Mouse (Mus musculus): ENCODE data around the gene Pdrg1.

Pdrg1 gene

DNA sequence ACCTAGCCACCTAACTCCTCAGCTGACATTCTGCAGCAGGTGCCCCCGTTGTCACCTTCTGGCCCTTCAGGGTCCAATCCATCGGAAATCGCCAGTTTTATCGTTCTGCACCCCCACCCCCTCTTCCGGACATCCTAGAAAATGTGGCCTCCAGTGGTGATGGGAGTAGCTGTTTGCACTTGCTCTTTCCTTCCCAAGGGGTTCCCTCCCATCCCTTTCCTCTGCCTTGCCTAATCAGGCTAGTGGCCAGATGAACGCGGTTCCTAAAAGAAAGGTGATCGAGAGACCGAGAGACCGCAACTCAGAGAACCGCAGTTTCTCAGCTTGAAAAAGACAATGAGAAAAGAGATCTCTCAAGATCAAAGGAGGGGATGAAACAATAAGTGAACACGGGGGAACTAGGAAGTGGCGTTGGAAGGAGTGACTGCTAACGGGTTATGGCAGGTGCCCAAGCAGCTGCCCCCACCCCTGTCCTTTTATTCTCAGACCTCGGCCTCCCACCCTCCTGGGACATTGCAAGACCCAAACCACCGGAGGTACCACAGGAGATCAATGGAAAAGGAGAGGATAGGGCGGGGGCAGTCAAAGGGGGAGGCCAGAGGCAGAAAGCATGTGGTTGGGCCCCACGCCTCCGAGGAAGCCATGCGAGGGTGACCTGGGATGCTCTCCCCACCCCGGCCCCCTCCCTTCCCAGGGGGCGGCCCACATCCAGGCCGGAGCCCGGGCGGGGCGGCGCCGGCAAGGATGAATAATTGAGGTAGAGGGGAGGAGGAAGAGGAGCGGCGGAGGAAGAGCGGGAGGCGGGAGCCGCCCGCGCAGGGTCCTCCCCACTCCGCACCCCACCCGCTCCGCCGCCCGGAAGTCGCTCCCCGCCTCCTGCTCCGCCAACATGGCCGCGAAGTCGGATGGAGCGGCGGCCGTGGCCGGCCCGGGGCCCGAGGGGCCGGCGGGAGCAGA is 16.2 kb upstream of the Pdrg1 start, which contains the start of gene Xkr7:
Gene Xkr7 (plus strand): TSS at position 727 of the 957 bp plus-strand sequence.
- DNase-seq: no peak

DNA sequence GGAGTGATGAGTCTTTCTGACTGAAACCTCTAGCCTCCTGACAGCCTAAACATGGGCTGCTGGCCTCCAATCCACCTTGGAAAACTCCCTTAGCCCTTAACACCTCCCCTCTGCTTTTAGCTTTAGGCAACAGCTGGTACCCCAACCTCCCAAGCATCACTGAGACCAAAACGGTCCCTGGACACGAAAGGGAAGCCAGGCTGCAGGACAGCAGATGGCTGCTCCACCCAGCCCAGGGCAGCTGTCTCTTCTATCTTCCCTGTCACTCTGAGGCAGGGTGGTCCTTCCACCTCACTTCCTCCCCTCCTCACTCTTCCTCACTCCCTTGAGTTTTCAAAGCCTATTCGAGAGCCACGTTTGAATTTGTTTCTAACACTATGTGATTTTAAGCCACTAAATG is 15.2 kb upstream of the Pdrg1 start:
- DNase-seq: no peak

DNA sequence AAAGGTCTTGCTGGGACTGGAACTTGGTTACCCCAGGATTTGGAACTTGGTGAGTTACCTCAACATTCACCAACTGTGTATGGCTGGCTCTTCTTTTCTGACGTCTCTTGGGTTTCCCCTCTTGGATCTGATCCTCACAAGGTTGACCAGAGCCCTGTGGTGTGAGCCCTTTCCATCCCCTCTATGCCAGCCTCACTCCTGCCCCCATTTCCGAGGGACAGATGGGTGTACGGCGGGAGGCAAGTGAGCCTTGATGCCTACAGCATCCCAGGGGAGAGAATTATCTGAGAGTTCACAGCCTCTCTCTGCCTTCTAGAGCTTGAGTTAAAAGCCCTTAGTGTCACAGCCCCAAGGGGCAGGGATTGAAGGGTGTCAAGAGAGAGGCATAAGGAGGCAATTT is 12.3 kb upstream of the Pdrg1 start:
- DNase-seq: no peak

DNA sequence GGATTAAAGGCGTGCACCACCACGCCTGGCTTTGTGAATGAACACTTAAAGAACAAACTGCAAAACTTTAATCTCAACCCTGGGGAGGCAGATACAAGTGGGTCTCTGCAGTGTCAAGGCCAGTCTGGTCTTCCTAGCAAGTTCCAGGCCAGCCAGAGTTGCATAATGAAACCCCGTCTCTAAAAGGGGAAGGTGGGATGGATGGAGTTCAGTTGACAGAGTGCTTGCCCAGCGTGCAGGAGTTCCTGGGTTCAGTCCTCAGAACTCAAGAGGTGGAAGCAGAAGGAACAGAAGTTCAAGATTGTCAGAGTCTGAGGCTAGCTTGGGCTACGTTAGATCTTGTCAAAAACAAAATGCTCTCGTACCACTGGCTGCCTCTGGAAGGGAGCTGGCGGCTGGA is 10.8 kb upstream of the Pdrg1 start:
- no peak for DNase-seq

DNA sequence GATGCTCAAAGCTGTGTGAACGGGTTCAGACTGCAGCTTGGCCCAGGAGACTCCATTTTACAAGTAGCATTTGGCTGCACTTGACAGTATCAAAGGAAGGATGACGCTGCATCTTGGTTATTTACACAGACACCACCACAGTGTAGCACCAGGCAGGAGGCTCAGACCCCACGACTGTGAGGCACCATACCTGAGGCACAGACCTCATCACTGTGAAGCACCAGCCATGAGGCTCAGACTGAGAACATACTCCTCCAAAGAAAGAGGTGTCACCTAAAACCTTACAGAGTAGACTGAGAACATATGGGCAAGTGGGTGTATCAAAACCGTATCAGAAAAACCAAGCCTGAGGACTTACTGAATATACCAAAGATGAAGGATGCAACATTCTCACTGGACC is 7.6 kb upstream of the Pdrg1 start:
- no peak for DNase-seq

DNA sequence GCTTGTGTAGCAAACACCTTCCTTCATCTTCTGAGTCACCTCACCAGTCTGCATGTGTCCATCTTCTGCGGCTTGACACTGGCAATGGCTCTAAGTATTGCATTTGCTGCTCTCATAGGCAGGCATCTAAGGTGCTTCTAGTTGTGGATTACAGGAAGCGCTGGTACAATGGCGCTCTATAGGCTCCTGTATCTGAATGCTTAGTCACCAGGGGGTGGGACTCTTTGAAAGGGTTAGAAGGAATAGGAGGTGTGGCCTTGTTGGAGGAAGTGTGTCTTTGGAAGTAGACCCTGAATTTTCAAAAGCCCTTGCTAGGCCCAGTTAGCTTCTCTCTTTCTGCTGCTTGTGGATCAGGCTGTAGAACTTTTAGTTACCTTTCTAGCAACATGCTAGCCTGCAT is 5.9 kb upstream of the Pdrg1 start:
- no peak for DNase-seq

DNA sequence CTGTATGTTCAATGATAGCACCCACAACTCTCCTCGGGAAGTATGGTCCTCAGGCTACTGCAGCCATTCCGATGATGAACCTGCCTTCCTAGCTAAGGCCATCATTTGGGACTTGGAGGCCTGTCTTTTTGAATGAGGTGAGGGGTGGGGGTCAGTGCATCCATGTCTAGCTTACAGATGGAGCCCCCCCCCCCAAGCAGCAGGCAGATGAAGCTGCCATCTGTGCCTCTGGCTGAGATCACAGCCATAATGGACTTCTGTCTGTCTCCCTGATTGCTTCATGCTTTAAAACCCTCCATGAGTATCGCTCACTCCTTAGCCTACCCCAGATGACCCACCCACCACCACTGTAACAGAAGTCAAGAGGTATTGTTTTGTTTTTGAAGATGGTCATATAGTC is 4.1 kb upstream of the Pdrg1 start:
- DNase-seq: no peak

DNA sequence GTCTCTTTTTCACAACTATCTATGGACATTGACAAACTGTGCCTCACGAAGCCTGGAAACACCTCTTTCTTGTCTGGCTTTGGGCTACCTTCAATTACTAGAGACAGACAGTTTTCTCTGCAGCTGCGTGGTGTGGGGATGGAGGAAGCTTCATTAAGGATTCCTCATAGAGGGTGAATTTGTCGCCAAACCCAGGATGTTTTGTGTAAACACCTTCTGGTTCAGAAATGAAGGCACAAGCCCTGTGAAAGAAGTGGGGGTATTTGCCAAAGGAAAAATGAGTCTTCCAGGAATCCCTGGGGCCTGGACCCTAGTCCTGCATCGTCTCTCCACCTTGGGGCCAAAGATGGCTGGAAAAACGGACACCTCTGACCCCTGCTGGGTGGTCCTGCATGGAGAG is 1.6 kb upstream of the Pdrg1 start:
- DNase-seq: no peak

DNA sequence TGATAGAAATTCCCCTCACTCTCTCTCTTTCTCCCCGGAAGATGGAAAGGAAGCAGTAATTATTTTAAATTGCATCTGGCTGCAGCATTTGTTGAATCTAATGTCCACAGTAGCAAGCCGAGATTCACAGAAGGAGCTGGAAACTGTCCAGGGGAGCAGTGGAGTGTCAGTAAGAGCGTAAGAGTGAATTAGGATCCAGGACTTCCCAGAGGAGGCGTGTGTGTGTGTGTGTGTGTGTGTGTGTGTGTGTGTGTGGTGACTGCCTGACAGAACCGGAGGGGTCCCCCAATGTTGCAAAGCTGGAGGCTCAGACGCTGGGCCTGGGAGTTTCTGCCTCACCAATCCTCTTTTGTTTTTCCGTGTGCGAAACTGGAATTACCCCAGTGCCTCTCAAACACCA is 577 bp upstream of the Pdrg1 start:
- DNase-seq: no peak

DNA sequence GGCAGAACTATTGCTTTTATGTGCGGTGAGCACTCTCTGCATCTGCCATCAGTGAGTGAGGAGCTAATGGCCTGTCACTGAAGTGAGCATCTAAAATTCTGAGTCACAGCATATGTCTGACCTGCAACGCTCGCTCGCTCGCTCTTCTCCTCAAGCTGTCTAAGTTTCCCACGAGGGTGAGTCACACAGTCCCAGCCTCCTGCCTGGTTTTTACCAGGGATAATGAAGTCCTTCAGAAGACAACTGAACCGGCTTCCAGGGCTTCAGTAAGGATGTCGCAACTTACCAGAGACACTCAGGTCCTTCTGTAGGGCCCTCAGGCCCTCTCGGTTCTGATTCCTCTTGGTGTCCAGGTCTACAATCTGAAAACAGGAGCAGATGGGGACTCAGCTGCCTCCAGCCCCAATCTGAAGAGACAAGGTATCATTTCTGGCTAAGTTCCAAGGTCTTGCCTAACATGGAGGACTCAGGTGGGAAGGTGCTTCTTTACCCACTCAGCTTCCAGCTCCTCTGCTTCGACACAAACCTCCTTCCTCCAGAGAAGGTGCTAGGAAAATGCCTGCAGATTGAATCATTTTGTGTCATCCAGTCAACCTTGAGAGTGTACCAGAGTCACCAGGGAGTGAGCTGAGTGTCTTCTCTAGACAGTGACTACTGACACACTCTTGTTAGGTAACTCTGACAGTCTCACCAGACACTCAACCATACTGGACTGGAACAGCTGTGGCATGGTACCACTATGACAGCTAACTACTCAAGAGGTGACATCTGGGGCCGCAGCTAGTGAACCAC is 1.3 kb downstream of the Pdrg1 start:
- DNase-seq: no peak

DNA sequence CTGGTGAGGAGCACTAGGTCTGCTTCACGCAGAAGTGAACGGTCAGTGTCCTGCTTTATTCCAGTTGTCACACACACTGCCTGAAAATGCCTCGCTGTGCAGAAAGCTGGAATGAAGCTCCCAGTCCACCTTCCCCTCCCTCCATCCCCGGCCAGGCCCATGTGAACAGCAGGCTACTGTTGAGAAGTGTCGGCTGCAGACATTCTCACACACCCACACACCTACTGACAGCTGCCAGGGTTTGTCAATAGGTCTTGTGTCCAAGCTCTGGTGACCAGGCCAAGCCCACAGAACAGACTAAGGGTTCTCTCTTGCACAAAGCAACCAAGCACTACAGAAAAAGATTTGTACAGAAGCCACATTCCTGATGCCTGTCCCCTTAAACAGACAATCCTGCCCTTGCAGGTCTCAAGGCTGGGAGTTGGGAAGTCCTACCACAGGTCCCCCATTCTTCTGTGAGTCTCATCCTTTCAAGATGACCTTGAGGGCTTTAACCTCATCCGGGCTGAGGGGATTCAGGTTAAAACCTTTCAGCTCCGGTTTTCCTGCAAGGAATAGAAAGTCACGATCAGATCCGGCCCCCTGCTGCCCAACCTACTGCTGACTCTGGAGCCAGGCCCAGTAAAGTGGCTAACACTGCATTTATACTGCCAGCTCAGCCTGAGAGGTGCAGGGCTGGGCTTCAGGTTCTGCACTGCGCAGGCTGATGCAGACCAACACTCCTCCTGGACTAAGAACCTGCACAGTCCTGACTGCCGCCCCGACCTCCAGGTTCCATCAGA is 5.8 kb downstream of the Pdrg1 start:
- no peak for DNase-seq

DNA sequence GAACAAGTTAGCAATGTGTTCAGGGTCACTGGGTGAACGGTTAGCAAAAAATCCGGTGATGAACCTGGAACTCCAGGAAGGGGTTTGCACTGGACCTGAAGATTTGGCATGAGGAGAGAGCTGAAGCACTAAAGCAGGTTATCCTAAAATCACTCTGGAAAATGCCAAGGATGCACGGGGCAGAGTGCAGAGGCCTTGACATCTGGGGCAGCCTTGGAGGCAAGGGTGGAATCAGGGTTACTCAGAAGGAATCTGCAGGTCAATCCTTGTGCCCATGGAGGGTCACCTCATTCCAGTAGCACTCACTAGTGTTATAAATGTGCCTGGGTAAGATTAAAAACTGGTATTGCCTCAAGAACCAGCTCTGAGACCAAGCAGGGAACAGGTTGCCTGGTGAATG is 9.2 kb downstream of the Pdrg1 start:
- DNase-seq: no peak

DNA sequence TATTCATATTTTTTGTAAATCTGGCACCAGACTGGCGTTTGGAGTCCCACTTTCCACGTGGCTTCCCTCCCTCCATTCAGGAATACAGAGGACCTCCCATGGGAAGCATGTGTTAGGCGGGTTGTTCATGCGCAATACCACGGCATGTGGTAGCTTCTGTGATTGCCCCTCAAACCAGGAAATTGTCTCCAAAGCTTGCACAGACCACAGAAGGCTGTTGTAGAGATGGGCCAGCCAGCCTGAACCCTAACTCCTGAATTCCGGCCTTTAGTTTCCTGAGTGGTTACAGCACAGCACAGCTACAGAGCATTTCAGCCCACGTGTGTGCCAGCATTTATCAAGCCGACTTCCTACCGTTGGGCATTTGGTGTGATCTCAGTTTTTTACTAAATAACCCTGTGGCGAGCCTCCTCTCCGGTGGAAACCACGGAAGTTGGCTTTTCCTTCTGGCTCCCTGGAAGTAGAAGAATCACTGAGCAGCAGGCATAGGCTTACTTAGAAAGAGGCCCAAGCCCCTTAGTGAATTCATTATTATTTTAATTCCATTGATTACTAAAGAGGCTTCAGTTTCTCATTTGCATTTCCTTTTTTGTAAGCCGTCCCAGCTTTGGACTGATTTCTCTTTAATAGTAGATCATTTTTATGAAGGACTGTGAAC is 11.4 kb downstream of the Pdrg1 start:
- DNase-seq: no peak

DNA sequence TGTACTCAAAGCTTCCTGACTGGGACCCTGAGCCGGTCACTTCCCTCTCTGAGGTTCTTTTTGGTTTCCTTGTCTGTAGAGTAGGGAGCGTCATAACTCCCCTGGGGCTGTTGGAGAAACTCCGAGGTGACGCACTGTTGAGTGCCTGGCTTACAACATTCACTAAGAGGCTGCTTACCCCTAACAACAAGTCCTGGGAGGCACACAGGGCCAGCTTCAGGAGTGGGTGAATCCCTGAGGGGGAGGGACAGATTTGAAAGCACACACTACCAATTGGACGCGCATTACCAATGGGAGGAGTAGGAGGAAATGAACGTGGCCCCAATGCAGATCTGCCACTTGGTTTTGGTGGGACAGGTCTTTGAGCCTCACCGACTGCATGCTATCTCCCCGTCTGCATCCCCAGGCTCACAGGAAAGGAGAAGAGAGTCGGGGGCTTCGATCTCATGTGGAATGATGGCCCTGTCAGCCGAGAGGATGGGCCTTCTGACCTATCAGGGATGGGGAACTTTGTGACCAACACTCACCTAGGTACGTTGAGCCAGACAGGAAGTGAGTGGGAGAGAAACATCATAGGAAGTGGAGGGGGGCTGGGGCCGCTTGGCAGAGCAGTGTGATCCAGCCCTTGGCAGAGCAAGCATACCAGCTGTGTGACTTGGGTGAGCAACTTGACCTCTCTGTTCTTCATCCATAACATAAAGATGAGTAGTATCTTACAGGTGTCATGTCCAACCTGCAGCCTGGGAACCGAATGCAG is 12.6 kb downstream of the Pdrg1 start:
- DNase-seq: no peak

DNA sequence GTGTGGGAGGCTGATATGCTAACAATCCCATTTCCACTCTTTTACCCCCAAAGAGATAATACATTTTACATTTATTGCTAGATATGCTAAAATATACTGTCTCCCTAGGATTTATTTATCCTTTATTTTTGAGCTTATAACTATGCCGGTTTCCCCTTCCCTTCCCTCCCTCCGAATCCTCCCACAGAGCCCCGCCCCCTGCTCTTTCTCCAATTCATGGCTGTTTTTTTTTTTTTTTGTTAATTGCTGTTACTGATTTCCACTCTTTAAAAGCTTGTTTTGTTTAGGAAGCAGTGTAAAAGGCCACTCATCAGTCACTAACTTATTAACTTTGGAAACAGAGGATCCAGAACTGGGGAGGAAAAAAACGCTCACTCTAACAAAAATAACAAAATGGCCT is 18.2 kb downstream of the Pdrg1 start:
- no peak for DNase-seq

DNA sequence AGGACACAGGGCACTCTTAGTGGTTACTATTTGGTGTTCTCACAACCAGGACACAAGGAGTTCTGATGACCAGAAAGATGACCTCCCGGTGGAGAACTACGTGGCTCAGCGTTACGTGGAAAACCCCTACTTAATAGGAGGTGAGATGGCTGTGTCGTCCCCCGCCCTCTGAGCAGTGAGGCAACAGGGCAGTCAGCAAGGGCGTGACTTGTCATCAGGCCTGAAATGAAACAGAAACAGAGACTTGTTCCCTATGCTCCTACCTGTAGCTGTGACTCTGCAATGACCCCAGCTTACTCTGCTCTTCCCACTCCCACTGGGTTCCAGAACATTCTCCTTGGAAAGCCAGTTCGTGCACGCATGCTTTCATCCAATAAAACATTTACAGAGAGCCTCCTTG is 23.7 kb downstream of the Pdrg1 start:
- no peak for DNase-seq

DNA sequence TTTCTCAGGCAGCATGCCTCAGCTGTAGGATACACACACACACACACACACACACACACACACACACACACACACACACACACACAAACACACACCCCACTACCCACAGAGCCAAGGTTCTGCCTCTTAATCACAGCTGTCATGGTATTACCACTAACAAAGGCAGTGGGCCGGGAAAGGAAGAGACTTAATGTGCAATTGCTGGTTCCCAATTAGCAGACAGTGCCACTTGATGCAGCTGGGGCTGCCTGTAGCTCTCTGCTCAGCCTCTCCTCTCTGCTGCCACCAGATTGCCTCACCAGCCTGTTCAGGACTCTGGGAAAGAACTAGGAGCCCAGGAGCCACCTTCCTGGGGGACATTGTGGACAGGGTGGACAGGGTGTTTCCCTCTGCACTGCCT is 29.6 kb downstream of the Pdrg1 start:
- DNase-seq: no peak

DNA sequence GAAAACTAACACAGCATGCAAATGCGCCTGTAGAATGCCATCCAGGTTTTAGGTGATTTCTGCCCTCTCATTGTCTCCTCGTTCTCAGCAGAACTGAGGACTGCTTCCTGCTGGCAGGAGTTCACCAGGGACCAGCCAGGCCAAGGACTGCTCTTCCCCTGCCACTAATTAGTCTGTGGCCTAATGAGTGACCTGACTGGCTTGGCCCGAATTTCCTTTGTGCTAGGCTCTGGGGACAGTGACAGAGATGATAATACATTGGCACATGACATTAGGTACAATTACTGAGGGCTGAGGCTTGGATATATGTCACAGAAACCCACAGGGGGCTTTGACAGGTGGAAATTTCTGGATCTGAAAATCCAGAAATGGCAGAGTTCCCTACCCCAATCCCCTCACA is 38.2 kb downstream of the Pdrg1 start:
- DNase-seq: no peak

DNA sequence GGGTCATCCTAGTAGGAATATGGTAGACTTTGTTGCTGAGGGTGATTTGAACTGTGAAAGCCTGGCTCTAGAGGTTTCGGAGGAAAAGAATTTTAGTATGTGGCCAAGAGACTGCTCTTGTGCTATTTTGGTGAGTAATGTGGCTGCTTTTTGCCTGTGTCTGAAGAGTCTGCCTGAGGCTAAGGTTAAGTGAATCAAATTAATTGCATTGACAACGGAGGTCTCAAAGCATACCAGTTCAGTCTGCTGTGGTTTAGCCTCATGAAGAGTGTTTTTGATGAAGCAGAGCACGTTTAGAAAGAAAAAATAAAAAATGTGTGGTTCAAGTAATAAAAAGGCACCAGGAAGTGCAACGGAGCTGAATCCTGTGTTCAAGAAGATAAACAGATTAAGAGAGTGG is 49.7 kb downstream of the Pdrg1 start:
- DNase-seq: no peak

DNA sequence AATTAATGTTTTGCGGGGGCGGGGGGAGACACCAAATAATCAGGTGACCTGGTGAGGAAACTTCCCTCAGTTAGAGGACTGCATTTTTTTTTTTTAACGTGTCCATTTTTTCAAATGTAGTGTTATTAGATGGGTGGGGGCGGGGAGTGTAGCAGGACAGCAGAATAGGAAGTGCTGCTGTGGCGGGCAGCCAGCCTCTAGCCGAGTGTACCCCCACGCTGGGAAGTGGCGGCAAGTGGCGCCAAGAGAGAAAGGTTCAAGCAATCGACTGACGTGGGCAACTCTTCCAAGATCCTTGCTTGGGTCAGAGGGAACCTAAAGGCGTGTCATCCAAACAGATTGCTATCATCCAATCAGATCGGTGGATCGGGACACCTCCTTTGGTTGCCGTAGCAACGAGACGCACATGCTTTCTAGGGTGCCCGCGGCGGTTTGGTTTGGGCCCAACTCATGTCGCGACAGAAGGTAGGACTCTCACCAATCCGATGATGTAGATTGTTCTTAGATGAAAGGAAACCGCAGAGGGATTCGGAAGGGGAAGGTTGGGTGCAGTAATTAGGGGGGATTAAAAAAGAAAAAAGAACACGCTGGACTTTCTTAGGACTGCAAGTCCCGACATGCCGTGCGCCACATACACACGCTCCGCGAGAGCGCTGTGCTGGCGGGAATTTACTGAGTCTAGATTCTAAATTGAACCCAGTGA is 53.0 kb downstream of the Pdrg1 start, which contains the start of gene Ttll9:
Gene Ttll9 (plus strand): TSS at position 395 of the 703 bp plus-strand sequence.
- DNase-seq: peak in 1 of 2 experiments; percentile 12

Measured in thymus, adult 18-20 months (tissue).